Mouse (Mus musculus) lung, postnatal 0 days (tissue): ENCODE data around the gene Olfr1406.

Experiments used
- CTCF ChIP-seq: IDR thresholded peaks from 2 replicates; pipeline ENCODE4 v1.5.1; 2016; ENCODE audit warnings: antibody characterized with exemption, mild to moderate bottlenecking
- EP300 ChIP-seq: IDR thresholded peaks from 2 replicates; pipeline ENCODE4 v1.6.1; 2016; ENCODE audit warnings: antibody characterized with exemption, mild to moderate bottlenecking, control low read depth

- TF ChIP-seq EP300 (no peak), CTCF (no peak)
These were observed 36.6 kb upstream of the Olfr1406 start, which contains the start of gene Fcer1a for GRCm38 (mm10) chr1:173227081-173227480.
